Mouse (Mus musculus): ENCODE data around the gene Il2rg. TPM values are rescaled to one million over a fixed set of nuclear protein-coding genes. Genes with fewer than 3 reads are reported as not detected.

The Il2rg gene
- polyA plus RNA-seq, 1 experiment: 14.1 TPM

- Histone ChIP-seq H3K27ac (ENCODE audit: insufficient read depth, low read depth, low read length) (no peak overlapping the region), H3K27me3 (ENCODE audit: control insufficient read depth, insufficient read depth, low read length) (no peaks in the 10 kb centered on the region), H3K4me1 (ENCODE audit: control insufficient read depth, insufficient read depth, insufficient read length, low read length) (0 out of 2 replicates have a peak, but pooled peaks cover 2% of the 10 kb centered on the region), H3K36me3 (ENCODE audit: control insufficient read depth, insufficient read depth, low read length) (peaks cover 4% of the 10 kb centered on the region; the same call in 1 of the 2 replicates), H3K4me3 (ENCODE audit: low read depth, low read length) (no peak overlapping the region)
- no peak for TF ChIP-seq CTCF (IDR thresholded peaks at IDR 0.05; ENCODE audit: extremely low read depth, insufficient read length, insufficient replicate concordance, low read depth, low read length)
- no peak for TF ChIP-seq POLR2A (IDR thresholded peaks at IDR 0.05; ENCODE audit: low read depth, low read length)
- 56% methylated on average over 11 of the region's 13 CpGs for WGBS
Observed at GRCm38 (mm10) chrX:101260441-101261325, 7.4 kb downstream of the Il2rg start.

- 0 out of 2 replicates have a peak, but pooled peaks have one; percentile 15 for TF ChIP-seq CTCF (IDR thresholded peaks at IDR 0.05; ENCODE audit: extremely low read depth, insufficient read length, insufficient replicate concordance, low read depth, low read length)
- no peak for TF ChIP-seq POLR2A (IDR thresholded peaks at IDR 0.05; ENCODE audit: low read depth, low read length)
- H3K36me3 ChIP-seq (ENCODE audit: control insufficient read depth, insufficient read depth, low read length): peaks cover 4% of the 10 kb centered on the region; the same call in 1 of the 2 replicates
- H3K27me3 ChIP-seq (ENCODE audit: control insufficient read depth, insufficient read depth, low read length): no peaks in the 10 kb centered on the region
- H3K27ac ChIP-seq (ENCODE audit: insufficient read depth, low read depth, low read length): no peak overlapping the region
- 87% methylated on average over 13 of the region's 13 CpGs for WGBS
- H3K4me3 ChIP-seq (ENCODE audit: low read depth, low read length): no peak overlapping the region
- H3K4me1 ChIP-seq (ENCODE audit: control insufficient read depth, insufficient read depth, insufficient read length, low read length): 0 out of 2 replicates have a peak, but pooled peaks cover 2% of the 10 kb centered on the region
Observed at GRCm38 (mm10) chrX:101256603-101257002, 11.5 kb downstream of the Il2rg start.

GRCm38 (mm10) chrX:101254740-101255139 is 13.3 kb downstream of the Il2rg start:
- Histone ChIP-seq H3K27me3 (ENCODE audit: control insufficient read depth, insufficient read depth, low read length) (no peaks in the 10 kb centered on the region), H3K4me3 (ENCODE audit: low read depth, low read length) (peak overlapping the region; percentile 90), H3K36me3 (ENCODE audit: control insufficient read depth, insufficient read depth, low read length) (peaks cover 4% of the 10 kb centered on the region; the same call in 1 of the 2 replicates), H3K4me1 (ENCODE audit: control insufficient read depth, insufficient read depth, insufficient read length, low read length) (0 out of 2 replicates have a peak, but pooled peaks cover 2% of the 10 kb centered on the region), H3K27ac (ENCODE audit: insufficient read depth, low read depth, low read length) (0 out of 2 replicates have a peak overlapping the region, but pooled peaks have one; percentile 26)
- WGBS: 18% methylated on average over 26 of the region's 26 CpGs
- TF ChIP-seq CTCF (IDR thresholded peaks at IDR 0.05; ENCODE audit: extremely low read depth, insufficient read length, insufficient replicate concordance, low read depth, low read length) (no peak), POLR2A (IDR thresholded peaks at IDR 0.05; ENCODE audit: low read depth, low read length) (no peak)

GRCm38 (mm10) chrX:101253952-101254729 is 13.9 kb downstream of the Il2rg start, which contains the start of gene Foxo4:
Gene Foxo4, plus strand, starts transcription at chrX:101254528.
- Histone ChIP-seq H3K27ac (ENCODE audit: insufficient read depth, low read depth, low read length) (0 out of 2 replicates have a peak within 1 kb of the TSS, but pooled peaks have one; percentile 26), H3K27me3 (ENCODE audit: control insufficient read depth, insufficient read depth, low read length) (no peaks in the 10 kb centered on the region), H3K4me3 (ENCODE audit: low read depth, low read length) (peak within 1 kb of the TSS; percentile 90), H3K4me1 (ENCODE audit: control insufficient read depth, insufficient read depth, insufficient read length, low read length) (0 out of 2 replicates have a peak, but pooled peaks cover 2% of the 10 kb centered on the region), H3K36me3 (ENCODE audit: control insufficient read depth, insufficient read depth, low read length) (peaks cover 4% of the 10 kb centered on the region; the same call in 1 of the 2 replicates)
- TF ChIP-seq CTCF (IDR thresholded peaks at IDR 0.05; ENCODE audit: extremely low read depth, insufficient read length, insufficient replicate concordance, low read depth, low read length): no peak
- TF ChIP-seq POLR2A (IDR thresholded peaks at IDR 0.05; ENCODE audit: low read depth, low read length): no peak
- 15% methylated on average over 46 of the region's 47 CpGs for WGBS

- Histone ChIP-seq H3K27ac (ENCODE audit: insufficient read depth, low read depth, low read length) (no peak overlapping the region), H3K27me3 (ENCODE audit: control insufficient read depth, insufficient read depth, low read length) (no peaks in the 10 kb centered on the region), H3K4me3 (ENCODE audit: low read depth, low read length) (no peak overlapping the region), H3K4me1 (ENCODE audit: control insufficient read depth, insufficient read depth, insufficient read length, low read length) (no peaks in the 10 kb centered on the region), H3K36me3 (ENCODE audit: control insufficient read depth, insufficient read depth, low read length) (no peaks in the 10 kb centered on the region)
- no peak for TF ChIP-seq CTCF (IDR thresholded peaks at IDR 0.05; ENCODE audit: extremely low read depth, insufficient read length, insufficient replicate concordance, low read depth, low read length)
- no peak for TF ChIP-seq POLR2A (IDR thresholded peaks at IDR 0.05; ENCODE audit: low read depth, low read length)
- 22% methylated on average over 1 of the region's 1 CpGs for WGBS
Observed at GRCm38 (mm10) chrX:101245011-101245410, 23.0 kb downstream of the Il2rg start.

- peak overlapping the region; percentile 95 for H3K4me3 ChIP-seq (ENCODE audit: low read depth, low read length)
- peaks cover 2% of the 10 kb centered on the region; the same call in 1 of the 2 replicates for H3K4me1 ChIP-seq (ENCODE audit: control insufficient read depth, insufficient read depth, insufficient read length, low read length)
- TF ChIP-seq POLR2A (IDR thresholded peaks at IDR 0.05; ENCODE audit: low read depth, low read length) (no peak), CTCF (IDR thresholded peaks at IDR 0.05; ENCODE audit: extremely low read depth, insufficient read length, insufficient replicate concordance, low read depth, low read length) (no peak)
- 22% methylated on average over 7 of the region's 7 CpGs for WGBS
- H3K27me3 ChIP-seq (ENCODE audit: control insufficient read depth, insufficient read depth, low read length): no peaks in the 10 kb centered on the region
- H3K36me3 ChIP-seq (ENCODE audit: control insufficient read depth, insufficient read depth, low read length): no peaks in the 10 kb centered on the region
- H3K27ac ChIP-seq (ENCODE audit: insufficient read depth, low read depth, low read length): peak overlapping the region; percentile 71
Observed at GRCm38 (mm10) chrX:101222796-101223162, 45.3 kb downstream of the Il2rg start.

Data from small intestine, adult 2 months (tissue).